Mouse (Mus musculus): ENCODE measurements at regions not wholly inside any gene's neighbourhood (a gene's known extent, or its start where the extent isn't known, plus 50 kb on each side); places are given as distances from the start of the nearest gene placed in this dataset.

GRCm38 (mm10) chr10:70740095-70740494 lies 84.3 kb upstream of the Phyhipl start:
- TF ChIP-seq GATA1 (IDR thresholded peaks at IDR 0.05; ENCODE audit: borderline replicate concordance, low read length) (no peak), TAL1 (conservative IDR thresholded peaks at IDR 0.05; ENCODE audit: low read depth, low read length) (no peak)
